In the genomic region with DNA sequence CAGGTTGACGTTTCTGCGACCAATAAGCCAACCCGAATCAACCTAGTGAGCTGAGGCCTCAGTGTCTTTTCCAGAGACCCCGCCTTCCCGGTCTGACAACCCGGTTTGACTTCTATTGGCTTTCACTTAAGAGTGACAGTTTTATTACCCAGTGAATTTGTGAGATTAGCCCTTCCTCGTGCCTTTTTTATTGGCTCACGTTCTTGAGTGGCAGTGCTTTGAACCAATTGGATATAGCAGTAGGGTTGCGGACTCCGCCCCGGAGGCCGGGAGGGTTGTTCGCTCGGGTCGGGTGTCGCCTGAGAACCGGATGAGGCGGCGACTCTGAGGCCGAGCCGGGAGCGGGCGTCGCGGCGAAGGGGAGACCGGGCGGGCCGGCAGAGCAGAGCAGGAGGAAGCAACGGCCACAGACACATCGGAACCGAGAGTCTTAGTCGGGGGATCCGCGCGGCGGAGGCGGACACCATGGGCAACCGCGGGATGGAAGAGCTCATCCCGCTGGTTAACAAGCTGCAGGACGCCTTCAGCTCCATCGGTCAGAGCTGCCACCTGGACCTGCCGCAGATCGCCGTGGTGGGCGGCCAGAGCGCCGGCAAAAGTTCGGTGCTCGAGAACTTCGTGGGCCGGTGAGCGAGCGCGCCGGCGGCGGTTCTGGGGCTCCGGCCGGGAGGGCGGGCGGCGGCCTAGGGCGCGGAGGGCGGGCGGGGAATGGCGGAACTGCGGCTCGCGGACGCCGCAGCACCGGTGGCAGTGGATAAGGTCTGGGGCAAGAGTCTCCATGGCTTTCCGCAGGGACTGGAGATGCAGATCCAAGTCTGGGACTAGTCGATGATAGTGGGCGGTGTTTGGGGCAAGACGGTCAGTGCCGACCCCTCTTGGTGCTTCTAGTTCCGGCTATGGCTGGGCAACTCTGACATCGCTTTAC, we compare ENCODE assay signal across 8 mouse cellular contexts. TPM values are rescaled to one million over a fixed set of nuclear protein-coding genes. Genes with fewer than 3 reads are reported as not detected.
DNase-seq lines count a peak whose midpoint lies in the region; ATAC-seq and TF ChIP-seq lines count a peak whose summit lies in the region.

A gene (plus strand): TSS at position 278 of the 925 bp plus-strand sequence.

- peak; percentile 98 for ATAC-seq in kidney, embryonic 14.5 days (ENCODE audit: low FRiP score, low TSS enrichment)
- peak; percentile 98 for ATAC-seq in limb, embryonic 15.5 days (ENCODE audit: insufficient number of reproducible peaks, low FRiP score, low TSS enrichment, low read depth)

- under 1% methylated on average over 82 of the region's 82 CpGs for WGBS in kidney, embryonic 14.5 days
- WGBS in limb, embryonic 15.5 days, result under 1% methylated on average over 82 of the region's 82 CpGs

- H3K4me2 ChIP-seq in kidney, embryonic 14.5 days (replicated peaks; ENCODE audit: low read depth, low read length), result peak within 1 kb of the TSS; percentile 93
- H3K4me2 ChIP-seq in limb, embryonic 15.5 days, result peak within 1 kb of the TSS; percentile 87

- DNase-seq in A20 (ENCODE audit: low read depth, low spot score), result peak; percentile 93
- peak; percentile 100 for DNase-seq in heart, adult 9 months (ENCODE audit: low spot score in 2 of 2)
- peak; percentile 98 to 99 for DNase-seq in monocyte, adult 2 months (ENCODE audit: low read depth in 1 of 2, low spot score in 2 of 2)
- peak; percentile 99 for DNase-seq in spleen, postnatal 36 days (ENCODE audit: low spot score in 2 of 2)

- TF ChIP-seq POLR2A in bone marrow macrophage, adult 2 months (IDR thresholded peaks at IDR 0.05; ENCODE audit: borderline replicate concordance, low read depth, low read length), result no peak
- peak; percentile 91 for TF ChIP-seq POLR2A in embryonic fibroblast, embryonic 13.5 days (IDR thresholded peaks at IDR 0.05; ENCODE audit: low read depth, low read length)

- peaks cover 34% of the 10 kb centered on the region for H3K4me1 ChIP-seq in bone marrow macrophage, adult 2 months (ENCODE audit: control insufficient read depth, insufficient read depth, low read length)
- H3K4me1 ChIP-seq in embryonic fibroblast, embryonic 13.5 days (ENCODE audit: control insufficient read depth, insufficient read depth, low read length), result 0 out of 2 replicates have a peak, but pooled peaks cover 4% of the 10 kb centered on the region
- peaks cover 15% of the 10 kb centered on the region for H3K4me1 ChIP-seq in kidney, embryonic 14.5 days (ENCODE audit: control insufficient read depth, insufficient read depth, low read length)
- peaks cover 32% of the 10 kb centered on the region for H3K4me1 ChIP-seq in limb, embryonic 15.5 days

- peaks cover 19% of the 10 kb centered on the region for H3K36me3 ChIP-seq in kidney, embryonic 14.5 days (ENCODE audit: control insufficient read depth, insufficient read depth, low read length)
- peaks cover 18% of the 10 kb centered on the region for H3K36me3 ChIP-seq in limb, embryonic 15.5 days

- H3K9ac ChIP-seq in kidney, embryonic 14.5 days (ENCODE audit: low read depth, low read length), result peak within 1 kb of the TSS; percentile 93
- peak within 1 kb of the TSS; percentile 86 for H3K9ac ChIP-seq in limb, embryonic 15.5 days

- peak within 1 kb of the TSS; percentile 90 for H3K4me3 ChIP-seq in bone marrow macrophage, adult 2 months (ENCODE audit: insufficient read depth, low read length)
- peak within 1 kb of the TSS; percentile 92 for H3K4me3 ChIP-seq in embryonic fibroblast, embryonic 13.5 days (ENCODE audit: insufficient read depth, low read length)
- peak within 1 kb of the TSS; percentile 98 for H3K4me3 ChIP-seq in kidney, embryonic 14.5 days (ENCODE audit: low read length)
- H3K4me3 ChIP-seq in limb, embryonic 15.5 days, result peak within 1 kb of the TSS; percentile 86

- H3K27me3 ChIP-seq in kidney, embryonic 14.5 days (ENCODE audit: control insufficient read depth, insufficient read depth, low read length), result no peaks in the 10 kb centered on the region
- H3K27me3 ChIP-seq in limb, embryonic 15.5 days, result no peaks in the 10 kb centered on the region

- peak within 1 kb of the TSS; percentile 76 for H3K27ac ChIP-seq in bone marrow macrophage, adult 2 months (ENCODE audit: insufficient read depth, low read depth, low read length)
- peak within 1 kb of the TSS; percentile 71 for H3K27ac ChIP-seq in embryonic fibroblast, embryonic 13.5 days (ENCODE audit: insufficient read depth, low read length)
- peak within 1 kb of the TSS; percentile 87 for H3K27ac ChIP-seq in kidney, embryonic 14.5 days (ENCODE audit: low read depth, low read length)
- H3K27ac ChIP-seq in limb, embryonic 15.5 days, result peak within 1 kb of the TSS; percentile 88

- H3K9me3 ChIP-seq in kidney, embryonic 14.5 days (ENCODE audit: control insufficient read depth, low read length), result no peaks in the 10 kb centered on the region
- H3K9me3 ChIP-seq in limb, embryonic 15.5 days, result no peaks in the 10 kb centered on the region

- TF ChIP-seq CTCF in bone marrow macrophage, adult 2 months (IDR thresholded peaks at IDR 0.05; ENCODE audit: low read depth, low read length), result no peak
- no peak for TF ChIP-seq CTCF in embryonic fibroblast, embryonic 13.5 days (IDR thresholded peaks at IDR 0.05; ENCODE audit: borderline replicate concordance, insufficient read depth, low read length)

RNA-seq across cellular contexts. Expression of the gene that starts here (rescaled TPM):
- 118 and 129 TPM in 2 replicates for polyA plus RNA-seq in bone marrow macrophage, adult 2 months (2012; ENCODE audit: insufficient read depth, insufficient read length, missing spikeins)
- polyA plus RNA-seq in embryonic fibroblast, embryonic 13.5 days (2011; ENCODE audit: insufficient read length, low read depth, missing spikeins), result 77.2 and 93.4 TPM in 2 replicates
- polyA plus RNA-seq in kidney, embryonic 14.5 days (2014; fragmentation: Nextera tagmentation; extraction: Ambion mirVana), result 47.8 and 66.1 TPM in 2 replicates
- polyA plus RNA-seq in limb, embryonic 15.5 days (2015; fragmentation: Nextera tagmentation; extraction: Ambion mirVana), result 76.1 and 84.4 TPM in 2 replicates

Comparison
In these comparisons a context has a peak if more than half of its experiments do, and no peak if none do; other contexts are left out.
1. Peak in every context shown above with its lines: DNase-seq, ATAC-seq, H3K4me3 ChIP-seq and H3K27ac ChIP-seq.